Mouse (Mus musculus) liver, adult 2 months (tissue): Measurements from ENCODE around the gene Cpox.

ENCODE experiments used
- CTCF ChIP-seq: fragments of 200-500 bp; IDR thresholded peaks from 2 replicates; pipeline ENCODE4 v1.5.1; 2011; ENCODE audit warnings: low read depth, low read length, control low read depth
- POLR2A ChIP-seq: fragments of 200-500 bp; IDR thresholded peaks from 2 replicates; pipeline ENCODE4 v1.6.1; 2011; ENCODE audit warnings: low read length, control low read depth; ENCODE audit not compliant: insufficient read depth; ENCODE audit errors: extremely low read depth

DNA sequence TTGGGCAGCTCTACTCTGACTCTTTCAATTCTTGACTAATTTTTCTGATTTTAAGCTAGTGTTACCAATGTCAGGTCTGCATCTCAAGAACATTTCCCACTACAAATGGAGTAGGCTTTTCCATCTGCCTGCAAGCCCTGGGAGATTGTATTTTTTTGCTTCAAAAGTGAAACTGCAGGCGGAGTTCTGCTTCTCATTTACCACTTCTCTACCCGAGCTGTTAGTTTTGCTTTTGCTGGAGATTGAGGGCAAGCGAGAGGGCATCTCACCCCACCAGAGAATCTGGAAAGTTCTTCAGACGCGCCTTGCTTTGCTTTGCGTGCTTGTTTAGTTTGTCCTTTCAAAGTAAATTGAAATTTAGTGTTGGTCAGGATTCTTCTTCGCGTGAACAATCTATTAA, 42.1 kb downstream of the Cpox start:
- TF ChIP-seq CTCF = no peak
- no peak for TF ChIP-seq POLR2A
